Mouse (Mus musculus) kidney, postnatal 10 days (tissue): ENCODE data around the gene Atat1.

Source experiments
- DNase-seq: peaks from one replicate; pipeline ENCODE4 v3.0.0; 2021; ENCODE audit warnings: mixed read lengths

The Atat1 gene

DNA sequence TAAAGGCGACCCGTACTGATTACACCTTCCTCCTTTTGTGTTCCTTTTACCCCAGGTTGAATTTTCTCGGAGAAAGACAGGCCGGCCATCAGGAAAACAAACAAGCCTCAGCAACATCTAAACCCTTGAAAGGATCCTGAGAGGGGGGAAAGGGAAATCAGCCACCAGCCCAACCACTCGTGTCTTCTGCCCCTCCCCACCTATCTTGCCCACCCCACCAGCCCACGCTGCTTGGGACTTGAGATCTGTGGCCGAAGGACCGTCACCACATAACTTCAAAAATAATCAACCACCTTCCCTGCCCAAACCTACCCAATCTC, 7.2 kb upstream of the Atat1 start:
- DNase-seq: peak; percentile 48

- peak; percentile 99 for DNase-seq
Observed at GRCm38 (mm10) chr17:35916297-35917142, 6.6 kb upstream of the Atat1 start, which contains the start of the genes Mrps18b and Ppp1r10. Gene Mrps18b, minus strand, starts transcription at chr17:35916389. Gene Ppp1r10, plus strand, starts transcription at chr17:35916434.

- DNase-seq: no peak
Observed at GRCm38 (mm10) chr17:35915538-35916296, 5.8 kb upstream of the Atat1 start.

DNA sequence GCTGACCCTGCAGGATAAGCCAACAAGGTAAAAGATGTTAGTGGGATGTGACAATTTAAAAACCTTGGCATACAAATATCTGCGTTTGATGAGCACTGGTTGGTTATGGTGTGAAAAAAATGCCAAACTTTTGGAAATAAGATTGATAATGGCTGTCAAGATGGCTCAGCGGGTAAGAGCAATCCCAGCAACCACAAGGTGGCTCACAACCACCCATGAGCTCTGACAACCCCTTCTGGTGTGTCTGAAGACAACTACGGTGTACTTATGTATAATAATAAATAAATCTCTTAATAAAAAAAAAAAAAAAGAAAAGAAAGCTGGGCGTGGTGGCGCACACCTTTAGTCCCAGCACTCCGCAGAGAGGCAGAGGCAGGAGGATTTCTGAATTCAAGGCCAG, 5.1 kb upstream of the Atat1 start:
- DNase-seq: no peak

- no peak for DNase-seq
Observed at GRCm38 (mm10) chr17:35909186-35909918, 523 bp downstream of the Atat1 start.

DNA sequence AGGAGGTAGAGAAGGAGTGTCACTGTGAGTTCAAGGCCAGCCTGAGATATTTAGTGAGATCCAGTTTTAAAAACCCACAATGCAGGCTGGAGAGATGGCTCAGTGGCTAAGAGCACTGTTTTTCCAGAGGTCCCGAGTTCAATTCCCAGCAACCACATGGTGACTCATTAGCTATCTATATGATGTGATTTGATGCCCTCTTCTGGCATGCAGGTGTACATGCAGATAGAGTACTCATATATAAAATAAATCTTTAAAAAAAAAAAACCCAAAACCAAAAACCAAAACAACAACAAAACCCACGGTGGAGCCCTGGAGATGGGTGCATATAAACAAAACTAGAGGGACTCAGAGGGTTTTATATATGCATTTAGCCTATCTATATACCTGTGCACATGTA, 2.3 kb downstream of the Atat1 start:
- no peak for DNase-seq

DNA sequence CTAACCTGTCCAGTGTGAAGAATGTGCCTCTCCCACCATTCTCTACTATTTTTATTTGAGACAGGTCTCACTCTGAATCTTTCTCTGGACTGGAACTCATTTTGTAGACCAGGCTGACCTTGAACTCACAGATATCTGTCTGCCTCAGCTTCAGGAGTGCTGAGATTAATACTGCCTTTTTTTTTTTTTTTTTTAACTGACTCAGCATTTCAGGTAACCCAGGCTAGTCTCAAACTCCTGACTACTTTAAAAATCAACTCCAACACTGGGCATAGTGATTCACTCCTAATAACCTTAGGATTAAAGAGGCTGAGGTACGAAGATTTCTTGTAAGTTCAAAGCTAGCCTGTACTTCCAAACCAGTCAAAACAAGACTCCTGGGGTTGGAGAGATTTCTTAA, 4.3 kb downstream of the Atat1 start:
- DNase-seq: no peak

- no peak for DNase-seq
Observed at GRCm38 (mm10) chr17:35903992-35904355, 5.9 kb downstream of the Atat1 start.

DNA sequence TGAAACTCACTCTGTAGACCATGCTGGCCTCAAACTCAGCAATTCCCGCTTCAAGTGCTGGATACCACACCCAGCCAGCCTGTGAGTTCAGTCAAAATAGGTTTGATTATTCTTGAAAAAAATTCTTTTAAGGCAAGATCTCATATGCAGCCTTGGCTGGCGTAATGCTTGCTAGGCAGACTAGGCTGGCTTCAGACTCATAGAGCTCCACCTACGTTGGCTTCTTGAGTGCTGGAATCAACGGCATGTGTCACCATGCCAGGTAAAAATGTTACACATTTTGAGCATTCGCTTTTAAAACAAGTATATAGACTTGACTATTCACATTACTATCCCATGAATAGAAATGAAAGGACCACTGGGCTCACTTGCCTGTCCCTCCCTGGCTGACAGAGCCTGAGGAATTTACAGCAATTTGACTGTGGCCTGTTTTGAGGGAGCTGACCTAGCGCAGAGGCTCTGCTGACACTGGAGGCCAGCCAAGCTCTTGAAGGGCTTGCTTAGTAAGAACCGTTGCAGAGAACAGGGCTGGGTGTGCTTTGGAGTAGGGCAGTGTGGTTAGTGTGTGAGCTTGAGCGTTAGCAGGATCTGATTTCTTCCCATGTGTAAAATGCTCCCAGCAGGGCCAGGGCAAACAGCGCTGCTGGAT, 6.4 kb downstream of the Atat1 start:
- peak; percentile 79 for DNase-seq

- DNase-seq: no peak
Observed at GRCm38 (mm10) chr17:35900636-35901035, 9.2 kb downstream of the Atat1 start.

GRCm38 (mm10) chr17:35897644-35898573, 12.0 kb downstream of the Atat1 start:
- DNase-seq: peak; percentile 58

GRCm38 (mm10) chr17:35896781-35897643, 12.9 kb downstream of the Atat1 start, which contains the start of gene 2310061I04Rik:
Gene 2310061I04Rik, minus strand, starts transcription at chr17:35897431.
- DNase-seq: peak; percentile 95

GRCm38 (mm10) chr17:35887725-35888124, 22.1 kb downstream of the Atat1 start:
- DNase-seq: no peak

GRCm38 (mm10) chr17:35883777-35884176, 26.1 kb downstream of the Atat1 start:
- DNase-seq: no peak

GRCm38 (mm10) chr17:35882924-35883323, 27.0 kb downstream of the Atat1 start:
- DNase-seq: no peak

GRCm38 (mm10) chr17:35879245-35880057, 30.4 kb downstream of the Atat1 start, which contains the start of gene Dhx16:
Gene Dhx16, plus strand, starts transcription at chr17:35879819.
- peak; percentile 98 for DNase-seq

GRCm38 (mm10) chr17:35874721-35875120, 35.2 kb downstream of the Atat1 start:
- peak; percentile 68 for DNase-seq

DNA sequence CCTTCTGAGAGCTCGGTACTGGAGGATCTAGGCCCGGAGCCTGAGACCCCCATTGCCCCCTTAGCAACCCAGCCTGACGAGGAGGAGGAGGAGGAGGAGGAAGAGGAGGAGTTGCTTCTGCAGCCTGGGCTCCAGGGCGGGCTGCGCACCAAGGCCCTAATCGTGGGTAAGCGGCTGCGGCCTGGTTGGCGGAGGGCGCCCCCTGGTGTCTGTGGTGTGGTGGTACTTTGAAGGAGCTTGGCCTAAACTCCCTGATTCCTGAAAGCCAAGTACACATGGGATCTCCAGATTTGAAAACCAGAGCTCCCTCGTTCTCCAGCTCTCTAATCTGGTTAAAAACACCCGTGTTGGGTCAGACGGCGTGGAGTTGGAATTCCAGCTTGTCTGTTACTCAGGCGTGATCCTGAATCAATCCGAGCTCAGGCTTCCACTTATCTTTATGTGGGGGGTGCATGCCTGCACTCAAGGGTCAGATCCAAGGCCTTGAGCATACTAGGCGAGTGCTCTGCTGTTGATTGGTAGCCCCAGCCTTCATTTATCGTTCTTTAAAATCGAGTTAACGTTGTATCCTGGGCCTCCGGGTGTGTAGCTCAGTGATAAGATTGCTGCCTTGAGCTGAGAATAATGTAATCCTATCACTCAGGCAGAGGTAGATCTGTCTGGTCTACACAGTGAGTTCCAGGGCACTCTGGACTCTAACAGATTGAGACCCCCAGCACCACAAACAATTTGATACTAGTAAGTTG, 35.9 kb downstream of the Atat1 start:
- DNase-seq: peak; percentile 93
